Mouse (Mus musculus): ENCODE measurements around the gene Zfr. TPM values are rescaled to one million over a fixed set of nuclear protein-coding genes. Genes with fewer than 3 reads are reported as not detected.

Gene Zfr
- polyA plus RNA-seq, 1 experiment from 2014 or later = 114 TPM

GRCm38 (mm10) chr15:12218583-12219382 is 101.2 kb downstream of the Zfr start:
- Histone ChIP-seq H3K4me2 (replicated peaks) (no peak overlapping the region), H3K27me3 (no peaks in the 10 kb centered on the region), H3K4me1 (peaks cover 25% of the 10 kb centered on the region), H3K9me3 (replicated peaks) (no peaks in the 10 kb centered on the region), H3K4me3 (replicated peaks) (no peak overlapping the region), H3K36me3 (no peaks in the 10 kb centered on the region), H3K27ac (replicated peaks) (no peak overlapping the region), H3K9ac (no peak overlapping the region)
- WGBS = 86% methylated on average over 11 of the region's 11 CpGs
- ATAC-seq (ENCODE audit: insufficient number of reproducible peaks, low FRiP score, low TSS enrichment, low read depth) = no peak

GRCm38 (mm10) chr15:12221131-12221530 is 103.5 kb downstream of the Zfr start:
- ATAC-seq (ENCODE audit: insufficient number of reproducible peaks, low FRiP score, low TSS enrichment, low read depth) = no peak
- 89% methylated on average over 13 of the region's 13 CpGs for WGBS
- Histone ChIP-seq H3K36me3 (no peaks in the 10 kb centered on the region), H3K4me3 (replicated peaks) (no peak overlapping the region), H3K9ac (no peak overlapping the region), H3K4me1 (peaks cover 17% of the 10 kb centered on the region), H3K4me2 (replicated peaks) (no peak overlapping the region), H3K9me3 (replicated peaks) (no peaks in the 10 kb centered on the region), H3K27ac (replicated peaks) (no peak overlapping the region), H3K27me3 (no peaks in the 10 kb centered on the region)

GRCm38 (mm10) chr15:12222564-12223302 is 105.1 kb downstream of the Zfr start:
- 26% methylated on average over 8 of the region's 8 CpGs for WGBS
- Histone ChIP-seq H3K9ac (no peak overlapping the region), H3K36me3 (no peaks in the 10 kb centered on the region), H3K27ac (replicated peaks) (peak overlapping the region; percentile 24; the same call in 1 of the 2 replicates), H3K27me3 (no peaks in the 10 kb centered on the region), H3K4me2 (replicated peaks) (no peak overlapping the region), H3K4me1 (peaks cover 17% of the 10 kb centered on the region), H3K4me3 (replicated peaks) (no peak overlapping the region), H3K9me3 (replicated peaks) (no peaks in the 10 kb centered on the region)
- no peak for ATAC-seq (ENCODE audit: insufficient number of reproducible peaks, low FRiP score, low TSS enrichment, low read depth)

- Histone ChIP-seq H3K9me3 (replicated peaks) (no peaks in the 10 kb centered on the region), H3K27me3 (no peaks in the 10 kb centered on the region), H3K4me1 (peaks cover 17% of the 10 kb centered on the region), H3K36me3 (no peaks in the 10 kb centered on the region), H3K9ac (no peak overlapping the region), H3K27ac (replicated peaks) (no peak overlapping the region), H3K4me3 (replicated peaks) (no peak overlapping the region), H3K4me2 (replicated peaks) (no peak overlapping the region)
- 81% methylated on average over 6 of the region's 6 CpGs for WGBS
- ATAC-seq (ENCODE audit: insufficient number of reproducible peaks, low FRiP score, low TSS enrichment, low read depth) = no peak
Observed at GRCm38 (mm10) chr15:12223393-12223792, 105.8 kb downstream of the Zfr start.

GRCm38 (mm10) chr15:12224239-12224638 is 106.6 kb downstream of the Zfr start:
- H3K27ac ChIP-seq (replicated peaks) = no peak overlapping the region
- H3K4me2 ChIP-seq (replicated peaks) = no peak overlapping the region
- WGBS = 73% methylated on average over 2 of the region's 2 CpGs
- ATAC-seq (ENCODE audit: insufficient number of reproducible peaks, low FRiP score, low TSS enrichment, low read depth) = no peak
- no peaks in the 10 kb centered on the region for H3K9me3 ChIP-seq (replicated peaks)
- no peak overlapping the region for H3K9ac ChIP-seq
- H3K36me3 ChIP-seq = no peaks in the 10 kb centered on the region
- no peak overlapping the region for H3K4me3 ChIP-seq (replicated peaks)
- H3K27me3 ChIP-seq = no peaks in the 10 kb centered on the region
- H3K4me1 ChIP-seq = peaks cover 17% of the 10 kb centered on the region

- Histone ChIP-seq H3K9me3 (replicated peaks) (no peaks in the 10 kb centered on the region), H3K4me2 (replicated peaks) (no peak overlapping the region), H3K27me3 (no peaks in the 10 kb centered on the region), H3K4me1 (peaks cover 19% of the 10 kb centered on the region), H3K9ac (no peak overlapping the region), H3K36me3 (no peaks in the 10 kb centered on the region), H3K27ac (replicated peaks) (no peak overlapping the region), H3K4me3 (replicated peaks) (no peak overlapping the region)
- ATAC-seq (ENCODE audit: insufficient number of reproducible peaks, low FRiP score, low TSS enrichment, low read depth) = no peak
- WGBS = 68% methylated on average over 4 of the region's 4 CpGs
Observed at GRCm38 (mm10) chr15:12225062-12225461, 107.4 kb downstream of the Zfr start.

- H3K4me1 ChIP-seq = peaks cover 13% of the 10 kb centered on the region
- no peaks in the 10 kb centered on the region for H3K9me3 ChIP-seq (replicated peaks)
- H3K4me2 ChIP-seq (replicated peaks) = no peak overlapping the region
- H3K27ac ChIP-seq (replicated peaks) = no peak overlapping the region
- H3K36me3 ChIP-seq = peaks cover 3% of the 10 kb centered on the region; the same call in 1 of the 2 replicates
- 92% methylated on average over 15 of the region's 15 CpGs for WGBS
- H3K27me3 ChIP-seq = no peaks in the 10 kb centered on the region
- ATAC-seq (ENCODE audit: insufficient number of reproducible peaks, low FRiP score, low TSS enrichment, low read depth) = no peak
- H3K9ac ChIP-seq = no peak overlapping the region
- H3K4me3 ChIP-seq (replicated peaks) = no peak overlapping the region
Observed at GRCm38 (mm10) chr15:12226908-12227307, 109.3 kb downstream of the Zfr start.

GRCm38 (mm10) chr15:12227355-12227754 is 109.7 kb downstream of the Zfr start:
- Histone ChIP-seq H3K4me1 (peaks cover 13% of the 10 kb centered on the region), H3K36me3 (peaks cover 5% of the 10 kb centered on the region; the same call in 1 of the 2 replicates), H3K9ac (no peak overlapping the region), H3K27me3 (no peaks in the 10 kb centered on the region), H3K27ac (replicated peaks) (no peak overlapping the region), H3K9me3 (replicated peaks) (no peaks in the 10 kb centered on the region), H3K4me3 (replicated peaks) (no peak overlapping the region), H3K4me2 (replicated peaks) (no peak overlapping the region)
- 79% methylated on average over 4 of the region's 4 CpGs for WGBS
- ATAC-seq (ENCODE audit: insufficient number of reproducible peaks, low FRiP score, low TSS enrichment, low read depth) = no peak

GRCm38 (mm10) chr15:12229603-12230242 is 112.1 kb downstream of the Zfr start:
- no peak overlapping the region for H3K9ac ChIP-seq

GRCm38 (mm10) chr15:12230243-12230935 is 112.8 kb downstream of the Zfr start:
- peaks cover 14% of the 10 kb centered on the region; the same call in 1 of the 2 replicates for H3K36me3 ChIP-seq
- 52% methylated on average over 12 of the region's 12 CpGs for WGBS
- no peak for ATAC-seq (ENCODE audit: insufficient number of reproducible peaks, low FRiP score, low TSS enrichment, low read depth)
- H3K9me3 ChIP-seq (replicated peaks) = no peaks in the 10 kb centered on the region
- peaks cover 14% of the 10 kb centered on the region for H3K4me1 ChIP-seq
- H3K27me3 ChIP-seq = no peaks in the 10 kb centered on the region
- H3K4me3 ChIP-seq (replicated peaks) = no peak overlapping the region
- no peak overlapping the region for H3K9ac ChIP-seq
- H3K27ac ChIP-seq (replicated peaks) = peak overlapping the region; percentile 74
- H3K4me2 ChIP-seq (replicated peaks) = no peak overlapping the region

More at GRCm38 (mm10) chr15:12229603-12230242, 112.1 kb downstream of the Zfr start:
- Histone ChIP-seq H3K4me3 (replicated peaks) (no peak overlapping the region), H3K4me2 (replicated peaks) (no peak overlapping the region), H3K36me3 (peaks cover 14% of the 10 kb centered on the region; the same call in 1 of the 2 replicates), H3K4me1 (peaks cover 14% of the 10 kb centered on the region), H3K9me3 (replicated peaks) (no peaks in the 10 kb centered on the region), H3K27ac (replicated peaks) (0 out of 2 replicates have a peak overlapping the region, but pooled peaks have one; percentile 12), H3K27me3 (no peaks in the 10 kb centered on the region)
- no peak for ATAC-seq (ENCODE audit: insufficient number of reproducible peaks, low FRiP score, low TSS enrichment, low read depth)
- WGBS = 59% methylated on average over 10 of the region's 10 CpGs

Measured in embryonic facial prominence, embryonic 15.5 days (tissue).